Mouse (Mus musculus) myocyte (in vitro differentiated cells): ENCODE results near the gene Fam120b.

ENCODE experiments used
- MYOD1 ChIP-seq, 3 experiments: IDR thresholded peaks; one replicate each; pipeline ENCODE4 v1.6.1; 2011; ENCODE audit warnings: control low read depth in 2 of 3, low read depth in 2 of 3, mild to moderate bottlenecking in 2 of 3, moderate library complexity in 1 of 3; ENCODE audit not compliant: insufficient read length in 2 of 3, control insufficient read depth in 1 of 3
- POLR2A ChIP-seq: IDR thresholded peaks from one replicate; pipeline ENCODE4 v1.6.1; 2011; ENCODE audit warnings: low read depth, mild to moderate bottlenecking, control low read depth, moderate library complexity; ENCODE audit not compliant: insufficient read length
- POLR2AphosphoS2 ChIP-seq: IDR thresholded peaks from one replicate; pipeline ENCODE4 v1.6.1; 2011; ENCODE audit warnings: low read depth, control low read depth; ENCODE audit not compliant: insufficient read length
- TCF12 ChIP-seq: IDR thresholded peaks from one replicate; pipeline ENCODE4 v1.6.1; 2011; ENCODE audit warnings: mild to moderate bottlenecking, control low read depth; ENCODE audit not compliant: poor library complexity, insufficient read depth, severe bottlenecking
- USF1 ChIP-seq: IDR thresholded peaks from one replicate; pipeline ENCODE4 v1.6.1; 2011; ENCODE audit warnings: low read depth, mild to moderate bottlenecking, control low read depth, moderate library complexity

GRCm38 (mm10) chr17:15381092-15381860 lies 14.7 kb upstream of the Fam120b start:
- TF ChIP-seq POLR2A (no peak), POLR2AphosphoS2 (no peak), USF1 (no peak), TCF12 (no peak), MYOD1 (IDR thresholded peaks at IDR 0.05; ENCODE audit: control insufficient read depth in 1 of 3, insufficient read length in 2 of 3, low read depth in 2 of 3) (no peak)
